Mouse (Mus musculus) lung, adult 2 months (tissue): ENCODE measurements at regions not wholly inside any gene's neighbourhood (a gene's known extent, or its start where the extent isn't known, plus 50 kb on each side); places are given as distances from the start of the nearest gene placed in this dataset.

Experiments
- CTCF ChIP-seq: fragments of 200-500 bp; IDR thresholded peaks from 2 replicates; pipeline ENCODE4 v1.5.1; 2011; ENCODE audit warnings: mild to moderate bottlenecking, low read length, control low read depth; ENCODE audit not compliant: insufficient read depth
- POLR2A ChIP-seq: fragments of 200-500 bp; IDR thresholded peaks from 2 replicates; pipeline ENCODE4 v1.6.1; 2011; ENCODE audit warnings: low read depth, mild to moderate bottlenecking, control low read depth, low read length, borderline replicate concordance; ENCODE audit errors: extremely low read depth

GRCm38 (mm10) chr13:102540436-102540835 is 152.9 kb upstream of the Cd180 start:
- TF ChIP-seq POLR2A (no peak), CTCF (no peak)
